Mouse (Mus musculus): ENCODE data around the gene Eml3.

The Eml3 gene

DNA sequence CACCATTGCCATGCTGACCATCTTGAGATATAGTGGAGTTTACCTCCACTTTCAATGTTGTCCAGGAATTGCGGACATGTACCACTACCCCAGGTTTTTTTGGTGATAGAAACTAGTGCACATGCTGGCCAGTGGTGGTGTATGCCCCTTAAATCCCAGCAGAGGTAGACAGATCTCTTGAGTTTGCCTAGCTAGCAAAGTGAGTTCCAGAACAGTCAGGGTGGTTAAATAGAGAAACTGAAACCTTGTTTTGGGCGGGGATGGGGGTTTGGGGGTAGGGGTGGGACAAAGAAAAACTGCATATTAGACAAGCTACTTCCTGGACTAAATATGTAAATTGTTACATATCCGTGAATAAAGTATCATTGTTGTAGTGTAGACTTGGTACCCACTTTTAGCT, 10.4 kb upstream of the Eml3 start:
- no peak for DNase-seq

DNA sequence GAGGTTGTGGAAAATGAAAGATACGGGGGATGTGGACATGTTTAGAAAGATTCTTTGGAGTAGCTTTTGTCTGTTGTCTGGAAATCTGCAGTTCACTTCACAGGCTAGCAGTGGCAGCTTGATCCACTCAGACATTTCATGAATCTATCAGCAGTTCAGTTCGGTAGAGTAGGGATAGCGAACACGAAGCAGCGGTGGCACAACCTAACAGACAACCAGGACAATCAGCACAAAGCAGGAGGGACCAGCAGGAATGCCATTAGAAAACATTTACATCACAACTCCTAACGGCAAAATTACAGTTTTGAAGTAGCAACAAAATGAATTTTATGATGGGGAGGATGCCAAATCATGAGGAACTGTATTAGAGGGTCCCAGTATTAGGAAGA, 9.7 kb upstream of the Eml3 start:
- no peak for DNase-seq

DNA sequence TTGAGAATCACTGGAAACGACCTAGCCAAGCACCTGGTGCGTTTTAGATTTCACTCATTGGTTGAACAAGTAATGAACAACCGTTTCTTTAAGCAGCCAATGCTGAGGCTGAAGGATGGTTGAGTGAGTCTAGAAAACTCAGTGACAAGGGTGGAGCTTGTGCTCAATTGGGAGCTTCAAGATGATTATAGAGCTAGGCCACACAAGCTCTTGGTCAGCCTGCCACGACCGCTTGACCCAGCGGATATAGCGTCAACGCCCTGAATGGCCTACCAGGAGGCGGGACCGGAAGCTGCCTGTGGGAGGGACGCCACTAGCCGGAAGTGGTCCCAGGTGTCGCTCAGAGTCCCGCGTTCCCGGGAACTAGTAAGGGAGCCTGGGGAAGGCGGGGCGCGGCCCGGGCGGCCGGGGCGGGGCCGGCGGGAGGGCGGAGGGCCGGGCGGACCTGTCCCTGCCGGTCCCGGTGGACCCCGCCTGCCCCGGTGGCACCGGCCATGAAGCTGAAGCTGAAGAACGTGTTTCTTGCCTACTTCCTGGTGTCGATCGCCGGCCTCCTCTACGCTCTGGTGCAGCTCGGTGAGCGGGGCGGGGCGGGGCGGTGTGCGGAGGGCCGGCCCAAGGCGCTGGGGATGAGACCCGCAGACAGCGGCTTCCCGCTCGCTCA, 9.1 kb upstream of the Eml3 start, which contains the start of gene B3gat3:
TSS of gene B3gat3 (plus strand) at position 302 of the 664 bp plus-strand sequence.
- DNase-seq, result peak; percentile 96 to 97

DNA sequence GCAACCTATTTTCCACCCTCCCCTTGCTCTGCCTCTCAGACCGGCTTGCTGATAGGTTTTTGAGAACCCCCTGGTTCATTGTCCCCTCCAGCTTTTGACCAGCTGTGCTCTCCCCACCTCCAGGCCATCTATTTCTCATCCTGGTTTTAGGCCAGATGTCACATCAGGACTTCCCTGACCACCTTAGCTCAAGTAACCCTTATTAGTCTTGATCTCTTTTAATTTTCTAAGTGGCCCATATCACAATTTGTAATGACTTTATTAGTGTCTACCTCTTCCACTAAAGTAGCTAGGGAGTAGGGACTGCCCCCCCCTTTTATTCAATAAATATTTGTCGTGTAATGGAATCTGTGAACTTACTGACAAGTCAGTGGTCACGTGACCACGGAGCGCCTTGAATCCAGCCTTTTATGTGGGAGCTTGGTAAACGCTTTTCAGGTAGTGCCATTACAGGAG, 8.5 kb upstream of the Eml3 start:
- no peak for DNase-seq

DNA sequence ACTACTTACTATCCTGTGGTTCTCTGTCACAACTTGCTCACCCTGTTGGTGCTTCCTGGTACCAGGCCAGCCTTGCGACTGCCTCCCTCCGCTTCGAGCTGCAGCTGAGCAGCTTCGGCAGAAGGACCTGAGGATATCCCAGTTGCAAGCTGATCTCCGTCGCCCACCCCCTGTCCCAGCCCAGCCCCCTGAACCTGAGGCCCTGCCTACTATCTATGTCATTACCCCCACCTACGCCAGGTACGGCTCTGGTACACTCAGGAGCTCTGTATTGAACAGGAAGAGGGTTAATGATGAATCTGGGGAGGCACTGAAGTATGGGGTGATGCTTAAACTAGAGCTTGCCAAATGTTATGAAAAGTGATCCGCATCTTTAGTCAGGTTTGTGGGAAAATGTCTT, 7.6 kb upstream of the Eml3 start:
- no peak for DNase-seq

GRCm38 (mm10) chr19:8926766-8927165, 2.6 kb upstream of the Eml3 start:
- DNase-seq, result no peak

DNA sequence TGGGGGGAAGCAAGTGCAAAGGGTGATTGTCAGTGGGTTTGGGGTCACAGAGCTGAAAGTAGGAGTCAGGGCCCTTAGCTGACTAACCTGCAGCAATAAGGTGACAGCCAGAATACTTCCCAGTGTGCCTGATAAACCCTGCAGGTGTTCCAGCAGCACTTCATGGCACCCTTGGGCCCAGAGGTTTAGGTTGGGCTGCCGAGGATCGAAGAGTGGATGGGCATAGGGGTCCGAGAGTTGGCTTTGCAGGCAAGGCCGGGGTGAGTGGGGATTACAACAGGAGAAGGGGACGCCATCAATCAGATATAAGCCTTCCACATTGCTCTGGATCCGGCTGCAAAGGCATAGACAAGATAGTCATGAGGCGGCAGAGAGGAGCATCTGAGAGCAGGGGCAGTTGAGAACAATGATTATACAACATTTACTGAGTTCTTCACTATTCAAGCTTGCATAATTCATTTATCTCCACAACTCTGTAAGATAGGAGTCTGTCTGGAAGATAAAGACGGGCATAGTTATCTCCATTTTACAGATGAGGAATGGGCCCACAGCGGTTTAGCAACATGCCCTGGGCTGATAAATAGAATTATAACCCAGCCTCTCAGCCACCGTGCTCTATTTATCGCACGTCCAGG, 1.3 kb upstream of the Eml3 start:
- DNase-seq, result no peak

DNA sequence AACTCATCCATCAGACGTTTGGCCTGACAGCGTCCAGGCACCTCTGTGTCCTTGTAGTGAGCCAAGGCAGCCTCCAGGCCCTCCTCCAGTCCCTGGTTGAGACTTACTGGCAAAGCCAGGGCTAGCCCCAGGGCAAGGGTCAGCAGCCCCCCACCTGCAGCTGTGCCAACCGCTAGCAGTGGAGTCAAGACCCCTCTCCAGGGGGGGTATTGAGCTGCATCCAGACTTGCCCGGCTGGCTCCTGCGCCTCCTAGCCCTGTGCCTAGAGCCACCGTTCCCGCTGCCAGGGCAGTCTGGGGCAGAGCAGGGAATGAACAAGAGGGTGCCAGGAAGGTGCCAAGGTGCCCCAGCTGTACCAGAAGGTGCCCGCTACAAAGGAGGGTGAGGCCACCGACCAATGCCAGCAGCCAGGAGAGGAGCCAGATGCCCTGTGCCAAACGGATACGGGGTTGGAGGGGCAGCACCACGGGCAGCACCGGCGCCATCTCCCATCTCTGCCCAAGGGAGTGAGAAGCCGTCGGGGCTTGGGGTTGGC, 596 bp upstream of the Eml3 start:
- no peak for DNase-seq

DNA sequence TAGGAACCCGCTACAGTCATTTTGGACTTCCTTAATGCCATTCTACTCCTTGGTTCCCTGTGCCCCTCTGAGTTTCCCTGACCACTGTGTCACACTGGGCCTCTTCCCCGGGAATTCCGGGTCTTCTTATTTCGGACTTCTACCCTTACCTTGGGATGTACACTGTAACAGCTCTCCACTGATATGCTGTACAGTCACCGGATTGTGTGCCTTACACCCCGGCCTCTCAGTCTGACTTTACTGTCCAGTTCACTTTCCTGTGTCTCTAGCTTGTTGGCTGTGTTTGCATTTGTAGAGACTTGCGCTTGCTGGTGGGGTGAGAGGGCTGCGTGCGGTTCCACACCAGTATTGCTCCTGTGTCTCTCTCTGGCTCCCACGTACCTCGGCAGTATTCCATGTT, 765 bp downstream of the Eml3 start:
- DNase-seq, result no peak

DNA sequence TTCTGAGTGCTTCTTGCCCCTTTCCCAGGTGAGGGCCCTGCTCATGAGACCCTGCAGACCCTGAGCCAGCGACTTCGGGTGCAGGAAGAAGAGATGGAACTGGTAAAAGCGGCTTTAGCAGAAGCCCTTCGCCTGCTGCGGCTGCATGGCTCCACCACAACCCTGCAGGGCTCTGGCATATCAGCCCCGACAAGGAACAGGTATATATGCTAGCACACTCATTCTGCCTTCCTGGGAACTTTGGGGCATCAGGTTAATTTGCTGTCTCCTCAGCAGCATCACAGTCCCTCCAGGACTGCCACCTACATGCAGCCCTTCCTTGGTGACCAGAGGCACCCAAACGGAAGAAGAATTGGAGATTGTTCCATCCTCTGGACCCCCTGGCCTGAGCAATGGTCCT, 1.4 kb downstream of the Eml3 start:
- no peak for DNase-seq

DNA sequence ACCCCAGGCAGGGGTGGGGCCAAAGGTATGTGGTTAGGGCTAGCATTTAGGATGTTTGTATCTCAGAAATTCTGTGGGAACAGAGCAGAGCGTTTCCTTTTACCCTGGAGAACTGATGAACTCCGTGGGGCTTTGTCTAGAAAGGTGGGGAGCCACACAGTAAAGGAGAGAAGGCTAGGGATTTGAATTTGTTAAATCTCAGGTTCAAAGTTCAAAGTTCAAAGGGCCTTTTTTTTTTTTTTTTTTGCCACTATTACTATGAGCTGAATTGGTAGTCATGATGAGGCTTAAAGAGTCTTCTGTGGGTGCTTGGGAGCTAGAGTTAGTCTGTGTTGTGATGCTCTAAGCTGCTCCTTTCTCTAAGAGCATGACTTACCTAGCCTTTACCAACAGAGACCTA, 7.4 kb downstream of the Eml3 start:
- no peak for DNase-seq

DNA sequence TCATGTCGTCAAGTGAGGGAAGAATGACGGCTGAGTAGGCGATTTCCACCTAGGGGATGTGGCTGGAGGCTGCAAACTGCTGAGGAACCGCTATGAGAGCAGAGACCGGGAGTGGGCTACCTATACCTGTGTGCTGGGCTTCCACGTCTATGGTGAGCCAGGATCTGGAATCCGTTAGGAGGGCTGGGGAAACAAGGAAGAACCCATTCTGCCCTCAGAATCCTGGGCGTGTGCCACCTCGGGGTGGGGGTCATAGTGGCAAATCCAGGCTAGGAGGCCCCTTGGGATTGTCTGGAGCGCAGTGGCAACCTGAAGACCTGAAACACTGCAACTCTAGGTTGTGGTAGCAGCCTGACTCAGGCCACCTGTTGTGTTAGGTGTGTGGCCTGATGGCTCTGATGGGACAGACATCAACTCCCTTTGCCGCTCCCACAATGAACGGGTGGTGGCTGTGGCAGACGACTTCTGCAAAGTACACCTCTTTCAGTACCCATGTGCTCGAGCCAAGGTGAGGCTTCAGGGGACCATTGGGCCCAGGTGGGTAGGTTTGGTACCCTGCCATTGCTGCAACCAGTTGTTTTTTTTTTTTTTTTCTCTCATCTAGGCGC, 11.3 kb downstream of the Eml3 start:
- DNase-seq, result no peak

- DNase-seq, result no peak
Observed at GRCm38 (mm10) chr19:8941136-8941514, 11.8 kb downstream of the Eml3 start.

DNA sequence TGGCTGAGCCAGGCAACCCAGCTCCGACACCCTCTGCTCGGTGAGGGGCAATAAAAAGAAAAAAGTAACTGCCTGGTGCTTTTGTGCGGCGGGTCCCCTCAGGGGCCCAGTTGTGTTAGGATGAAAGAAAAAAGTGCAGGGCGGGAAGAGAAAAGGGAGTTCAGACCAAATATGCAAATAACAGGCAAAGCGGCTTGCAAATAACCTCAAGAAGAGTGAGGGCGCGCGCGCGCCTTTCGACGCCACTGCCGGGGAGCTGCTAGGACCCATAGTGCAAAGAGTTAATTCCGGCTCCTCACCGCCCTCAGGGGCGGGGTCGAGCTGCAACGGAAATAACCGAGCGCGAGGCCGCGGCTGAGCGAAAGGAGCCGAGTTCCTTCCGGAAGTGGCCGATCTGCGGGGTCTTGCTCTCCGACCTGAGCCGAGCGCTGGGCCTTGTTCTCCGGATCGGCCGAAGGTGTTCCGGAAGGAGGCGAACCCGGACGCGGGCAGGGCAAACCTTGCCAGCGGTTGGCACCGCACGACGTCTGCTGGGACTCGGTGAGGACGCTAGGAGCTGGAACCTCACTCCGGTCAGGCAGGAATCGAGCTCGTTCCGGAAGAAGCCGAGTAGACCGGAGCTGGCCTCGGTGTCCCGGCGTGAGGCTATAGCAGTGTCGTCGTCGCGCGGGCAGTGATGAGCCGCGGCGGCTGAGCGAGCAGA, 12.3 kb downstream of the Eml3 start, which contains the start of gene Mta2:
TSS of gene Mta2 (plus strand) at position 361 of the 703 bp plus-strand sequence.
- peak; percentile 95 to 96 for DNase-seq

- no peak for DNase-seq
Observed at GRCm38 (mm10) chr19:8942276-8942964, 13.1 kb downstream of the Eml3 start.

DNA sequence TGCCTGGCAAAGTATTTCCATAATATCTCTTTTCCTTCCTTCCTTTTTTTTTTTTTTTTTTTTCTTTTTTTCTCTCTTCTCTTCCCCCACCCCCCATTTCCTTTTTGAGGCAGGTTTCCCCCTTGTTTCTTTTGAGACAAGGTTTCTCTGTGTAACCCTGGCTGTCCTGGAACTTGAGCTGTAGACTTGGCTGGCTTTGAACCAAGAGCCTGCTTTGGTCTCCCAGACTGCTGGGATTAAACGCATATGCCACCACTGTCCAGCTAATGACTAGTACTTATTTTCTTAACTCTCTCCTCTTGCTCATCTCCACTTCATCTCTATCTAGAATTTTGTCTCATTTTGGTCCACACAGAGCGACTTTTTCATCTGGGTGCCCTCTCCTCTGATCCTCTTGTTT, 13.7 kb downstream of the Eml3 start:
- no peak for DNase-seq

GRCm38 (mm10) chr19:8944062-8944461, 14.7 kb downstream of the Eml3 start:
- no peak for DNase-seq

- DNase-seq, result peak; percentile 67 to 78
Observed at GRCm38 (mm10) chr19:8944750-8945149, 15.4 kb downstream of the Eml3 start.

DNA sequence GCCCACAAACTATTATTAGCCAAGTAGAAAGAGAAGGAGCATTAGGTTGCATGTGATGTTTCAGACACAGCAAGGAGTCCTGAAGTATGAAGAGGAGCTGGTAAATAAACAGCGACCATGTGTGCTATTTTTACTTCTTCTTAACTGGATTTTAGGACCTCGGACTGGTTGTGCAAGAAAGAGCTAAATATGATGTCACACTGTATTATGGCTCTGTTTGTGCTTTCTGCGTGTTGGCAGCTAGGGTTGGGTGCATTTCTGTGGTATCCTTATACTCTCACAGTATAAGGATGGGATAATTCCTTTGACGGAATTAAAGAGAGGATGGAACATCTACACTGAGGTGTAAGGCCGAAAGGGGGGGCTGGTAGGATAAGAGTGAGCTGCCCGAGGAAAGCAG, 15.9 kb downstream of the Eml3 start:
- DNase-seq, result no peak

GRCm38 (mm10) chr19:8946929-8947328, 17.6 kb downstream of the Eml3 start:
- DNase-seq, result no peak

DNA sequence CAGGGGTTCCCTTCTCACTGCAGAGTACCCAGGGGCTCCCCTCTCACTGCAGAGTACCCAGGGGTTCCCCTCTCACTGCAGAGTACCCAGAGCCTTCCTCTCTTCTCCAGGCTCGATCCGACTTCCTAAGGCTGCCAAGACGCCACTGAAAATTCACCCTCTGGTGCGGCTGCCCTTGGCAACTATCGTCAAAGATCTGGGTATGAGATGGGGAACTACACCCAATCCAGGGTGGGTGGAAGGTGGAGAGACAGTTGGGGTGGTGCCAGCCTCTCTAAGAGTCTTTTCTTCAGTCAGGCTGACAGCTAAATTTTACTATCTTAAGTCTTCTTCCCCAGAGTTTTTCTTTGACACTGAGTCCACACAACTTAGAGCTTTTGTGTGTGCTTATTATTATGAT, 20.8 kb downstream of the Eml3 start:
- no peak for DNase-seq

GRCm38 (mm10) chr19:8952241-8952640, 22.9 kb downstream of the Eml3 start:
- no peak for DNase-seq
